Mouse (Mus musculus): Measurements from ENCODE around the gene Ldb3.
A peak's percentile ranks its signal among the peaks of the same experiment; 100 is the strongest.

Ldb3 gene

DNA sequence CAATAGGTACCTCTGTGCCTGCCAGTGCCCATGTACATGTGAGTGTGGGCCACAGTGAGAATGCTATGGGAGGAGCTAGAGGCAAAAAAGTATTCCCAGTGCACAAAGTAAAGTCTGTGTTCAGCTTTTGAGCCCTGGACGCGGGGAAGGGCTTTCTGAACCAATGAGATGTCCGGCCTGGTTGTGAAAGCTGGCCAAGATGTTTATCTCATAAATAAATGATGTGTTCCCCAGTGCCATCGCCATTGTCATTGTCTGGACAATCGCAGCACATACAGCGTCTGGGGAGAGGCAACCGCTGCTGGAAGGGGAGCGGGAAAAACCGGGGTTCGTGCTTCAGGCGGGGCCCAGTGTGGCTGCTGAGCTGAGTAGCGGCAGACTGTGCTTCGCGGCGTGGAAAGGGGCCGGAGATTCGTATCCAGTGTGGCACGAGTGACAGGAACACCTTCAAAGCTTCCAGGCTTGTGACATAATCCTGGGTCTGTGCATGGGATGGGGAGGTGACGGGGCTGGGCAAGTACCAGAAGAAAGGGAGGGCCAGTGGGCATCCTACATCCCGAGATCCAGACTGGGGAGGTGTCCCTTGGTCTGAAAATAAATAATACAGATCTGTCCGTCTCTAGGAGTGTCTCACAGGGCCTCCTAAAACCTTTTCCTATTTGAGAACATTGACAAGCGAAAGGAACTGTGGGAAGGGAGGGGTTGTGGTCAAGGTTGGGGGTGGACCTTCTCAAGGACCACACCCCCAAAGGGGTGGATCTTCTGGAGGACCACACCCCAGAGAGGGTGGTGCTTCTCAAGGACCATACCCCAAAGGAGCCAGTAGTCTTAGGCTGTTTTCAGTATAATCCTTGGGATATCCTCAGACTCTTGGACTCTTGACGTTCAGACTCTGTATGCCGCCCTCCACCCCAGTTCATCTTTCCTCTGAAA lies 2.5 kb upstream of the Ldb3 start:
- no peak for DNase-seq (ENCODE audit: low read depth, low spot score)

DNA sequence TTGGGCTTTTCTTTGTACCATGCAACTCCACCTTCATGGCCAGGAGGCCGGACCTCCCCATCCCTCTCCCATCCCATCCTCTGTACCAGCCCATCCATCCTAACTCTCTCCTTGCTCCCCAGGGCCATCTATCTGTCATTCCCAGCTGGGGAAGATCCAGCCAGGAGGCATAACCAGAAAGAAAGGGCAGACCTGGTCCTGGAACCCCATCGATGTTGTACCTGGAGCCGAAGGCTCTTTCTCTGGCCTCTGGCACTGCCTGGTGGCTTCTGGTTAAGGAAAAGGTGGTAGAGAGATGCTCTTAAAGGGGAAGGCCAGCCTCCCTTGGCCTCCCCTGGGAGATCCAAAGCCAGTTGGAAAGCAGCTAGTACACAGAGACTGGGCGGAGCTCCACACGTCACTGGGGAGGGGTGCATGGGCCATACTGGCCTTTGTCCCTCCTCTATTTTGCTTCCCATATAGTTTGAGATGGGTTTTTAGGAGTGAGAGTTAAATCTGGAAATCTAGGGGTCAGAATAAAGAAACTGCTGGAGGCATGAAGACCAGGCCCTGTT lies 1.6 kb upstream of the Ldb3 start:
- no peak for DNase-seq (ENCODE audit: low read depth, low spot score)

DNA sequence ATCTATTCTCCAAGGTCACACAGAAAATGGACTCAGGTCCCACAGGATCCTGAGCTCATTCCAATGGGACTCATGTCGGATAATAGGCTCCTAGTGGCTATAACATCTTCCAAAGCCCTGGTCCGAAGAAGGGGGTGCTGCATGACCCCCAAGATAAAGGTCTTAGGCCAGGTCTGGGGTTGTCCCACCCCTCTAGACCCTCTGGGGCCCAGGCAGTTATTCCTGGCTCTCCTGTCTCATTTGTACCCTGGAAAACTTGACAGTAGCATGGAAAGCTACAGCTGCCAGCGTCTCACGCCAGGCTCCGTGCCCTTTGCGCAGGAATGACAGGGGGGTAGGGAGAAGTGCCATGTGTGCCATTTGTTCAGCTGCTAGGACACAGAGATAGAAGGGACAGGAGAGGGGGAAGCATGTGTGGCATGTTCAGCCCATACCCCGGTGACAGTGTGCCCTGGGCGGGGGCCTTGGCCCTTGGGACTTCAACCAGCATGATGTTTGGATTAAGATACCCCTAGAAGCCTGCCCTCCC lies 767 bp upstream of the Ldb3 start:
- DNase-seq (ENCODE audit: low read depth, low spot score) = no peak

DNA sequence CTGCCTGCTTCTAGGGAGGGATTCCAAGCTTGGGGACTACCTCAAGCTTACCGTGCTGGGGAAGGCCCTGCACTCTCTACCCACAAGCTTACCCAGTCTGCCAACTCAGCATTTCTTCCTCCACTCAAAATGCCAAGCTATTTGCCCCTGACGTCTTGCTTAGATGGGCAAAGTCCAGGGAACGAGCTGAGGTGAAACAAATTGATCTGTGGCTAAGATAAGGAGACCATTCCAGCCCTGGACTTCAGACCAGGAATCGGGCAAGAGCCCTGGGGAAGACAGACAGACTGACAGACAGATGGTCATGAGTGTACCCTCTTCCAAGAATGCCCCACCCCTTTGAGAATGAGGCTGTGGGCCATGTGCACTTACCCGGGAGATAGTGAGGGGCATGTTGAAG lies 477 bp downstream of the Ldb3 start:
- DNase-seq (ENCODE audit: low read depth, low spot score) = no peak

DNA sequence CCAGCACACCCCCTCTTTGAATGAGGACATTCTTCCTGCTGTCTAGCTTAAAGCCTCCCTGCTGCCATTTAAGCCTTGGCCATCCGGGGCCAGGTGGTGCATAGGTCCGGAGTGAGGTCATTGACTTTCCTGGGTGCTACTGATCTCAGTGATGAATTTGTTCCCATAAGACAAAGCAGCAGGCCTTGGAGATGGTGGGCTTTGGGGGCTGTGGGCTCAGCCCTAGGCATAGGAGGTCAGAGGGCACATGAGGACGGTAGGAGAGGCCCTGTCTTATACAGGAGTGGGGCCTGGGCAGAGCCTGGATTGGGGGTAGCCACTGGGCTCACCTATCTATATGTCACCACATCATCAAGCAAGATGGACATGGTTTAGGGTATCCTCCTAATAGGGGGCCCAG lies 1.6 kb downstream of the Ldb3 start:
- DNase-seq (ENCODE audit: low read depth, low spot score) = no peak

DNA sequence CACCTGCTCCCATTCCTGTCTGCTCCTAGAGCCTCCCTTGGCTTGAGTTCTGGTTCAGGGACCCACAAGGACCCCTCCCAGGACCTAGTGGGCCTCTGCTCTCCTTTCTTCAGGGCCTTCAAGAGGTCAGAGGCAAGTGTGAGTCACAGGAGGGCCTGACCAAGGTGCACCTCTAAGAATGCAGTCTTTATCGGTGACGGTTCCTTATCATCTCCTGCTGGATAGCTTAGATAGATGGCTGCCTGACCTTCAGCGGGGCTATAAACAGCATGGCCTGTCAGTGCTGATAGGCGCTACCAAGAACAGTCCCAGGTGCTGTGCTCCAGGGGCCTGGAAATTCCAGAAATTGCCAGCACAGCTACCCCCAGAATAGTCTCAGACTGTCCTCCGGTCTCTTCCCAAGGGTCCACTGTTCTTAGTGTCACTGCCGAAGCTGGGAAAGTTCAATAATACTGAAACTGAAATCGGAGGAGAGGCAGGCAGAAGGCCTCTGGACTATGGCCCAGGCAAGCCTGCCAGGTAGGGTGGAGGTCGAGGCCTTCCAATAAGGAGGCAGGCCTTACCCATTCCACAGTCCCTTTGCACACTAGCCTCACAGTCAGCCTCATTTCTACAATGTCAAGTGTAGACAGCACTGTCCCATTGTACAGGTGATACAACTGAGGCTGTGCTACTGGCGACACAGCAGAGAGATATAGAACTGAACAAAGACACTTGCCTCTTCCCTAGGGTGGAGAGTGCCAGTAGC lies 3.0 kb downstream of the Ldb3 start:
- DNase-seq (ENCODE audit: low read depth, low spot score) = no peak

DNA sequence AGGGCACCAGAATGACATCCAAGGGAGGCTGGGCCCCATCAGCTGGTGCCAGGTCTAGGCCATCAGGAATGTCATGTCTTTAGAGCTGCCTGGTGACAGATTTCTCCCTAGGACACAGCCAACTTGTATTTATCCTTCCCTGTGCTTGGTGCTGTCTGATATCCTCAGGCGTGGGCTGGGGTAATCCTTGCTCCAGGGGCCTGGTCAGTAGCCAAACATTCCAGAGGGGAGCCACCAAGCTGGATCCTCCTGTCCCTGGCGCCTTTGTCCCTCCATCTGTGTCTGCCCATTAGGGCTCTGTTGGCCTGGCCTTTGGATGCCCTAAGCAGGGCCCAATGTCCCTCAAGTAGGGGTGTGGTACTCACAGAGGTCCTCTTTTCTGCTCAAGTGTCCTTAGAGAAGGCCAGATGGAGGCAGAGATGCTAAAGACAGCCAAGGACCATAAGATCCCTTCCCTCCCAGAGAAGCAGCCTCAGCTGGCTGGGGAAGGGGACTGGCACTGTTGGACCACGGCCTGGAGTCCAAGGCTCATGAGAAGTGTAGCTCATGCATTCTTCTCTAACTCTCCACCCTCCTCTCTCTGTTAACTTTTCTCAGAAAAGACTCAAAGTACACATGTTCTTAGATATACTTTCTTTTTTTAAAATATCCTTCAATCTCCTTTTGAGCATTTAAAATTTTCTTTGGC lies 5.6 kb downstream of the Ldb3 start:
- no peak for DNase-seq (ENCODE audit: low read depth, low spot score)

DNA sequence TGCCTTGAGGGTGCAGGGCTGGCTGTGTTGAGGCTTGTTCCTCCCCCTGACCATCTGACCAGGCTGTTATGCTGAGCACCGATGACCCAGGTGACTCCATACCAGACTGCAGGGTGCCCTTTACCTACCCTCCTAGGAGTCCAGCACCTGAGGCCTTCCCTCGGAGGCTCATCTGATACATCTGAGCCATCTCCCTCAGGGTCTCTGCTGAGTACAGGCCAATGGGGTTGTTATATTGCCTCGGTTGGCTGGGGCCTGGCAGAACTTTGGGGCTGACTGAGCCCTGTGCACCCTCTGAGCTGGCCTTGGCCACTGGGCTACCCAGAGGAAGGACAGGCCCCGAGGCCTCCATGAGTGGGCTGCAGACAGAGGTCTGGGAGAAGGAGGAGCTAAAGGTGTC lies 11.6 kb downstream of the Ldb3 start:
- DNase-seq (ENCODE audit: low read depth, low spot score) = no peak

DNA sequence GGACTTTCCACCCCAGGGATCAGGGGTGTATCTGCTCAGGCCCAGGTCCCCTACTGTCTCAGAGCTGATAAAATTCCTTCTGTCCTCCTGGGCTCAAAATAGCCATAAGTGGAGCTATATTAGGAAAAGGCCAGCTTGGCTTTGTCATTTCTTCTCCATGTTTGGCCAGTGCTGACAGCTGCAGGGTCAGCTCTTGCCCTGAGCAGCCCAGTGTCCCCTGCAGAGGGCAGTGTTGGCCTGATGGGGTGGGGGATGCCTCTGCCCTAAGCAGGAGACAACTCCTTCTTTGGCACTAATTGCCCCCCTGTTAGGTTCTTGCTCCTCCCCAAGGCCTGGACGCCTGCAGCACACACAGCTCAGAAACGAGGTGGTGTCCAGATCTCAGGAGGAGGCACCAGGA lies 14.4 kb downstream of the Ldb3 start:
- DNase-seq (ENCODE audit: low read depth, low spot score) = no peak

DNA sequence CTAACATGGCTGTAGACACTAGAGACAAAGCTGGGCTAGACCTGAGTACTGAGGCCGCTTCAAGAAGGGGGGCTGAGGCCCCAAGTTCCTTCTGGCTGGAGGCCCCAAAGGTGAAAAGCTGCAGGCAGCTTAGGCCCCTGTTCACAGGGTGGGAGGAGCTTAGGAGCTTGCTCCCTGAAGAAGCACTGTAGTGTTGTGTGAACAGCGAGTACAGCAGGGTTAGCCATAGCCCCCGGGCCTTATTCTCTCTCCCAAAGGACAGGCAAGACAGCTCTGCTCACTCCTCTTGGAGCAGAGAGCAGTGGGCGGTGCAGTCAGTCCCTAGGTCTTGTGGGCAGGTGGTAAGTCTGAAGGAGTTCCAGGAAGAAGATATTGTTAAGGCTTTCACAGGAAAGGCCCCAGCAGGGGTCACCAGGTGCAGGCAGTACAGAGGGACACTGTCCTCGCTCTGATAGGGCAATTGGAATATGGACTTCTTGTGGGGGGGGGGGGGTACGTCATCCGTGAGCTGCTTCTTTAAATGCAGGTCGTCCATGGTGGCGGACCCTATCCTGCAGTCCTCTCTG lies 15.1 kb downstream of the Ldb3 start:
- DNase-seq (ENCODE audit: low read depth, low spot score) = no peak

DNA sequence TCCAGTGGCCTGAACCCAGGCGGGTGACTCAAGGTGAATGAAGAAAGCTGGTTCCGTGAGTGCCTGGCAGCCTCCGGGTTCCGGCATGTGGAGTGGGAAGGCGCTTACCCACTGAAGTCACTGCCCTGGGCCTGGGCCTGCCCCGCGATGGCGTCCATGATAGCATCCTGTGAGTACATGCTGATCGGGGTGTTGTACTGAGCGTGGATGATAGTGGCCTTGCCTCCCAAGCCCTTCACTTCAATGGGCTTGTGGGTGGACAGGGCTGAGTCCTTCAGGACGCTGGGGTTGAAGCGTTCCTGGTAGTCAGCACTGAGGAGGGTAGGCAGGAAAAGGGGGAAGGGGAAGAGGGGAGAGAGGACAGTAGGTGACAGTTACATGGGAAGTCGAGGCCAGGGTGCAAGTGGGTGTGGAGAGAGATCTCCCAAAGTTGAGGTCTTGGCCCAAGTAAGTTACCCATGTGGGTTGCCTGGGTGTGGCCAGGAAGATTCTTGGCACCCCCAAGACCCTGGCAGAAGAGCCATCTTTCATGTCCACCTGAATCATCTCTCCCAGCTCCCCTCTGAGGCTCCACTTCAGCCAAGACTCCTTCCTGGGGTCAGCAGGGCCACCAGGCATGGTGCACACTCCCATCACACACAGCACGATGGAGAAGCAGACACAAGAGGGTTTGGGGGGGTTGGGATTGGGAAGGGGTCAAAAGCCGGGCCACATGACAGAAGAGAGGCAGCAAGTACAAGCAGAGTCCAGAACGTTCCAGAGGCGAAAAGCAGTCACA lies 16.7 kb downstream of the Ldb3 start:
- no peak for DNase-seq (ENCODE audit: low read depth, low spot score)

DNA sequence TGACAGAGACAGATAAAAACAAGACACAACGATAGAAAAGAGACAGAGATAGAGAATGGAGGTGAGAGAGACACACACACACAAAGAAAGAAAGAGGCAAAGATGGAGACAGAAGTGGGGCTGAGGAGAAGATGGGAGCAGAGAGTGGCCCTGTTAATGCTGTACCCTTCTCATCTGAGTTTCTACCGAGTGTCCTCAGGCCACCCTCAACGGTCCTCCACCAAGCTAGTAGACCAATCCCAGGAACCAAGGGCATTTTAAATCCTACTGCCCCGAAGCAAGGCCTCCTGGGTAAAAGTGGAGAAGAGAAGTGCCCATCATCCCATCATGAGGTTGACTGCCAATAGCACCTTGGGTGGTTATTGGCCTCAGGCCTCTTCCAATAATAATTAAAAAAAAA lies 17.6 kb downstream of the Ldb3 start:
- DNase-seq (ENCODE audit: low read depth, low spot score) = no peak

DNA sequence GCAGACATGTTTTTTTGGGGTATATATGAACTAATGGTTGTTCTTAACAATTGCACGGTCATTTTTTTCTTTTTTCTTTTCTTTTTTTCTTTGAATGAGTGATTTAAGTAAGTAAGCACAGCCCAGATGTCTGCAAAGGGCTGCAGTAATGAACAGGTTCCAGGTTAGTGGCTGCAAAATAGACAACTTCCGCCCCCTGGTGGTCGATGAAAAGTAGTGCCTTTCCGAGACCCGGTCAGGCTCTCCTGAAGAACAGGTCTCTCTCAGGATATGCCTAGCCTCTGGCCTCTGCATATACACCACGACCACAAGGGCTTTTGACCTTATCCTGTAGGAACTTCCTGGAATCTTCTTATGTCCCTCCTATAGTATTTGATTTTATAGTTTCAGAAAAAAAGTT lies 18.2 kb downstream of the Ldb3 start:
- peak; percentile 54 for DNase-seq (ENCODE audit: low read depth, low spot score)

DNA sequence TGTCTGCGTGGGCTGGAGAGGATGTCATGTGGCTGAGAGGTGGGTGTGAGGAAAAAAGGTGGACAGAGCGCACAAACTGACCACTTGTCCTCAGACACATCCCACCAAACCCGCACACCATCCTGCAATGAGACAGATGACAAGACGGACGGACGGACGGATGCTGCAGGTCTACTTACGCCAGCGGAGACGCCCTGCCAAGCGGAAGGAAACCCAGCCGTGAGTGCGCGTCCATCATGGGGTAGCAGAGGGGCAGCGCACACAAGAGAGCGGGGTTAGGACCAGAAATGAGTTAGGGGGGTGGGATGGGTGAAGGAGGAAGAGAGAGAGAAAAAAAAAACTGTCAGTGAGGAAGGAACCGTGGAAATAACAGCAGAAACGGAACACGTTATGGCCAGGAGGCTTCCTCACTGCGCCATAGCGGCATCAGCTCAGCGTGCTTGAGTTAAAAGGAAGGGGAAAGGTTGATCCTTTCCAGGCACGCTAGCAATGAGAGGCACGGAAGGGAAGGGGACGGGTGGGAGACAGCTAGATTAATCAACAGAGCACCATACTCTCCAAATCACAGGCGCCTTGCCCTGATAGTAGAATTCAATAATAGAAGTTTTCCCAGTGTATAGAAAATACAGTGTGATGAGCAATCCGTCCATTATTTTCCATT lies 18.8 kb downstream of the Ldb3 start:
- no peak for DNase-seq (ENCODE audit: low read depth, low spot score)

DNA sequence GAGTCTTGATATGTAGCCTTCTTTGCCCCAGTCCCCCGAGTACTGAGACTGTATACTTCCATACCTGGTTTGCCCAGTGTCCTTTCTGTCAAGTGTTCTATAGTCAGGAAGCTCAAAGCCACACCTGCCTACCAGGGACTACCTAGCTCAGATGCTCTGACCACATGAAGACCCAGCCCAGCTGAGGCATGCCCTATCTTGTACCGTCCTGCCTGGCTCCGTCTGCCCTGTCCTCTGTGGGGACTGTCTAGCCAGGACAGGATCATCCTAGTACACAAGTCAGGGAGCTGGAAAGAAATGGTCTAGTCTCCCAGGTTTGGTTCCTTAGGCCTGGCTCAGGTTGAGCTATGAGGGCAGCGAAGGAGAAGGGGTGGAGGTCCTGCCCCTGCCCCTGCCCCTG lies 19.9 kb downstream of the Ldb3 start:
- DNase-seq (ENCODE audit: low read depth, low spot score) = no peak

DNA sequence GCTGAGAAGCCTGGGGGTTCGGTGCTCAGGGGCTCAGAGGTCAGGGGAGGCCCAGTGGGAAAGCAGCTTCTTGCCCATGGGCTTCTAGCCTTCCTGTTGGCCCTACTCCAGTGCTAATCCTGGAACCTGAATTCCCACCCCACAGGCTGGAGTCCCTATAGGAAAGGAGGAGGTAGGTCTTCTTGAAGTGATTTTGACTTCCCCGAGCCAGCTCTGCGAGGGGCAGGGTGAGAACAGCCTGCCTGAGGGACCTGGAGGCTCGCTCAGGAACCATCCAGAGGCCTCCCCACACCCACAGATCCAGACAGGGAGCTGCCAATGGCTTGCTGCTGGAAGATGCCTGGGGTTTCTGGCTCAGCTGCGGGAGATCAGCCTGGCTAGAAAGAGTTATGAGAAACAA lies 20.8 kb downstream of the Ldb3 start:
- DNase-seq (ENCODE audit: low read depth, low spot score) = no peak

DNA sequence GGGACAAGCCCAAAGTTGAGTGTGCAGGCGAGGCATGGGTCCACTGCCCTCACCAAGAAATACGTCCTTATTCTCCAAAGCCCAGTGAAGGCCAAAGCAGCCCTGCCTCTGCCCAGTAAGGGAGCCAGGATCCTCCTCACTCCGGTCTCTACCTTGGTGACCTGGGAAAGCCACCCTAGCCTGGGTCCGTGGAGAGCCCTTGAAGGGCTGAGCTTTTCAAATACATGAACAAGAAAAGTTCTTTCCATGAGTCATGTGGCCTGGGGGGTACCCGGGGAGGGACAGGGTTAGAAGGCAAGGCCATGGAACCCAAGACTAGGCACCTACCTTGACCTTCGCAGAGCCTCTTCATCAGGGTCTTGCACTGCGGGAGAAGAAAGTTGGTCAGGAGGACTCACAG lies 22.0 kb downstream of the Ldb3 start:
- DNase-seq (ENCODE audit: low read depth, low spot score) = no peak

DNA sequence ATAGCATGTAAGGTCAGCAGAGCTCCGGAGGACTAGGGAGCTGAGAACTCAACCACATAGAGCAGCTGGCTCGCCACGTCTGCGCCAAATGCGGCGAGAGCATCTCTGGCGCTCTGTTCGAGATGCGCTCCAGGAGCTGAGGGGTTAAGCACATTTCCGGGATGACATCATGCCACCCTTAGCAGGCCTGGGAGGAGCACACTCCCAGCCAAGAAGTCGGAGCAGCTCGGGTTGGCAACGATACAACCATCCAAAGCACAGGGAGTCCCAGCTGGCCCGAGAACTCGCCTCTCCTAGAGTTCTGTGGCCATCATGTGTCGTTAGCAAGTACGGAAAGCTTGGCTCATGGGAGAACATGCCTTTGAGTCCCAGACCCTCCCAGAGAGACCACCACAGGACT lies 22.8 kb downstream of the Ldb3 start:
- DNase-seq (ENCODE audit: low read depth, low spot score) = no peak

DNA sequence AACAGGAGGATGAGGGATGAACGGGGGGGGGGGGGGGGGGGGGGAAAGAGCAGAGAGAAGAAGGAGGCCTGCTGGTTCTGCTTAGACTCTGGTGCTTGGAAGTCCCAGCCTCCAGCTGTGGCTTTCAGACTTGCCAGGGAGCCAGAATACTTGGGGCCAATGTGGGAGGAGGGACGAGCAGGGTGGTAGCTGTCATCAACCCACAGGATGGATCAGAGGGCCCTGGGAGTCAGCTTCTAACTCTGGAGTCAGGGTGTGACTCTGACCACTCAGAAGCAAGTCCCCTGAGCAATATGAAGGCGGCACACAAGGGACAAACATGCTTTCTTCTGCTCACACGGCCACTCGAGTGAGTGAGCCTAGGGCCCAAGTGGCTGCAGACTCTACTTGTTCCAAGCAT lies 23.8 kb downstream of the Ldb3 start:
- DNase-seq (ENCODE audit: low read depth, low spot score) = no peak

DNA sequence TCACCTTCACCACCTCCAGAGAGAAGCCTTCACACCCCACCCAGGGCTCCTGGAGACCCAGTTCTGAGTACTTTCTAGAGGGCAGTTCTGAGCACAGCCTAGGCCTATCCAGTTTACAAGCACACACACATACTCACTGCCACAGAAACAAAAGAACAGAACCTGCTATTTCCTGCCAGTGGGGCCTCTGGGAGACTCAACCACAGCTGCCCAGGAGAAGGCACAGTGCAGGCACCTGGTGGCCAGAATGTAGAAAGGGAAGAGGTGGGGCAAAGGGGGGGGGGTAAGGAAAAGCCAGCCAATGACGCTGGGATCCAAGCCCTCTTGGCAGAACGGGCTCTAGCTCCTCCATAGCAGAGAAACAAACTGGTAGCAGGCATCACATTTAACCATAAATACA lies 26.1 kb downstream of the Ldb3 start:
- no peak for DNase-seq (ENCODE audit: low read depth, low spot score)

Data from brain, embryonic 18.5 days (tissue).